Mouse (Mus musculus) liver, embryonic 16.5 days (tissue): Measurements from ENCODE around the gene AU021092. TPM values are rescaled to one million over a fixed set of nuclear protein-coding genes. Genes with fewer than 3 reads are reported as not detected.

Source experiments
- ATAC-seq: fragments of 200-750 bp; cut with Nextera tagmentation; 2 replicates; pipeline ENCODE4 v1.8.0; 2017; ENCODE audit warnings: low read depth, mild to moderate bottlenecking, moderate number of reproducible peaks, moderate library complexity
- H3K27ac ChIP-seq: fragments of 300-500 bp; sonication (generic); 2 replicates; pipeline ENCODE4 v1.5.1; 2014; ENCODE audit warnings: mild to moderate bottlenecking, low read length
- H3K27me3 ChIP-seq: fragments of 300-500 bp; sonication (generic); 2 replicates; pipeline ENCODE4 v1.6.1; 2014; ENCODE audit warnings: low read depth, low read length, mixed read lengths; ENCODE audit not compliant: control insufficient read depth, insufficient read depth
- H3K36me3 ChIP-seq: fragments of 300-500 bp; sonication (generic); 2 replicates; pipeline ENCODE4 v1.6.1; 2014; ENCODE audit warnings: mild to moderate bottlenecking; ENCODE audit not compliant: control insufficient read depth, insufficient read depth
- H3K4me1 ChIP-seq: fragments of 300-500 bp; sonication (generic); 2 replicates; pipeline ENCODE4 v1.6.1; 2014; ENCODE audit warnings: low read depth, low read length, mixed read lengths; ENCODE audit not compliant: control insufficient read depth
- H3K4me2 ChIP-seq: fragments of 300-500 bp; sonication (generic); 2 replicates; pipeline ENCODE4 v1.6.1; 2014; ENCODE audit warnings: low read depth, low read length, mixed read lengths
- H3K4me3 ChIP-seq: fragments of 300-500 bp; sonication (generic); 2 replicates; pipeline ENCODE4 v1.5.1; 2014; ENCODE audit warnings: low read depth, mild to moderate bottlenecking, low read length
- H3K9ac ChIP-seq: fragments of 300-500 bp; sonication (generic); 2 replicates; pipeline ENCODE4 v1.6.1; 2014; ENCODE audit warnings: low read depth, low read length
- H3K9me3 ChIP-seq: fragments of 300-500 bp; sonication (generic); replicated peaks from 2 replicates; pipeline ENCODE4 v1.6.1; 2016; ENCODE audit warnings: low read length; ENCODE audit not compliant: control insufficient read depth
- WGBS: fragments of 180-500 bp; shearing (Covaris S2); extraction: QIAGEN DNeasy Blood & Tissue Kit; methylation state at CpG from one replicate; pipeline ENCODE4 v1.1.7; 2014; ENCODE audit not compliant: insufficient replicate concordance; 5-methylcytosine and 5-hydroxymethylcytosine counted together
- polyA plus RNA-seq: library from polyadenylated mRNA; unstranded; fragments of >200 nt; fragmentation: Nextera tagmentation; extraction: Ambion mirVana; gene quantifications from 2 replicates; pipeline ENCODE4 v1.2.1, GENCODE M21; 2015

The AU021092 gene
- polyA plus RNA-seq, result 0.81 and 0.93 TPM in 2 replicates

- 54% methylated on average over 6 of the region's 6 CpGs for WGBS
- Histone ChIP-seq H3K4me1 (no peaks in the 10 kb centered on the region), H3K9ac (no peak within 1 kb of the TSS)
These were observed at the start of gene AU021092 for GRCm38 (mm10) chr16:5222140-5222539. TSS of gene AU021092 (minus strand) at chr16:5222299.

DNA sequence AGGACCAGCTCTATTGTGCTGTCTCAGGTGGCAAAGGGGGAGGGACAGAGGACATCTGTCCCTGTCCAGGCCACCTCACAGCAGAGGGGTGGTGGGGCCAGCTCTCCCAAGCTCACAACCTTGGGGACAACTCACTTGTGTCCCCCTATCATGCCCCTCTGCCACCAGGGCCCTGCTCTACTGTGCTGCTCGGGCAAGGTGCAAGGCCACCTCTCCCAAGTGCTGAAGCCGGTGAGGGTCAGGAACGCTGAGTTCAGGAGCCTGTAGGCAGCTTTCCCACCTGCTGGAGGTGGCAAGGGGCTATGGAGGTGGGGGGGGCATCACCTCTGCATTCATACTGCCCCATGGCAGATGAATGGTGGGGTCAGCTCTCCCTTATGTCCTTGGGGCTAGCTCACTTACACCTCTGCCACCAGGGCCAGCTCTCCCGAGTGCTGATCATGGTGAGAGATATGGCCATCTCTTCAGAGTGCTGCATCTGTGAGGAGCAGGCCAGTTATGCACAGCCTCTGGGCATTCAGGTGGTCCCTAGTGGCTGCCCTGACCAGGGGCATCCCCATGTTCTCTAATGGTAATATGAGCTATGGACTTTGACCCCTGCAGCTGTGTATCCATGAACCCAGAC, 49.4 kb upstream of the AU021092 start:
- no peaks in the 10 kb centered on the region for H3K36me3 ChIP-seq
- no peak overlapping the region for H3K27ac ChIP-seq
- WGBS, result 46% methylated on average over 4 of the region's 4 CpGs
- H3K27me3 ChIP-seq, result no peaks in the 10 kb centered on the region
- H3K4me2 ChIP-seq, result no peak overlapping the region
- ATAC-seq, result no peak
- H3K4me3 ChIP-seq, result no peak overlapping the region
- H3K9me3 ChIP-seq, result no peaks in the 10 kb centered on the region
- no peaks in the 10 kb centered on the region for H3K4me1 ChIP-seq
- H3K9ac ChIP-seq, result no peak overlapping the region

More at GRCm38 (mm10) chr16:5222140-5222539, at the start of gene AU021092:
- no peak for ATAC-seq
- no peak within 1 kb of the TSS for H3K4me3 ChIP-seq
- no peaks in the 10 kb centered on the region for H3K9me3 ChIP-seq
- H3K27ac ChIP-seq, result no peak within 1 kb of the TSS
- H3K4me2 ChIP-seq, result no peak within 1 kb of the TSS
- H3K36me3 ChIP-seq, result no peaks in the 10 kb centered on the region
- H3K27me3 ChIP-seq, result no peaks in the 10 kb centered on the region

DNA sequence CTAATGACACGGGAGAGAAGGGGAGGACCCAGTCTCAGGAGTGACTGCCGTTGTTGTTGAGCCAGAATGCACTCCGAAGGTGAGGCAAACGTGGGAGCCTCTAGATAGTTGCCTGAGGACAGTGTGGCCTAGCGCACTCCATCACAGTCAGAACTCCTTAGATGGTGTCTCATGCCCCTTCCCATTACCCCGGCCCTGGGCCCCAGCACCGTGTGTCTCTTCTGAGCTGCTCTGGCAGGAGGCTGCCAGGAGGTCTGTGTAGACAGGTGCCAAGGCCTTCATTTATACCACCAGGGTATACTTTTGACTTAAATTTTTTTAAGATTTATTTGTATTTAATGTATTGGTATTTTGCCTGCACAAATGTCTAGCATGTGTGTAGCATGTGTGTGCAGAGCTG, 41.8 kb upstream of the AU021092 start:
- Histone ChIP-seq H3K36me3 (no peaks in the 10 kb centered on the region), H3K4me1 (no peaks in the 10 kb centered on the region), H3K4me2 (no peak overlapping the region), H3K4me3 (no peak overlapping the region), H3K27ac (no peak overlapping the region), H3K9ac (no peak overlapping the region), H3K27me3 (no peaks in the 10 kb centered on the region), H3K9me3 (no peaks in the 10 kb centered on the region)
- 71% methylated on average over 7 of the region's 7 CpGs for WGBS
- no peak for ATAC-seq

GRCm38 (mm10) chr16:5263156-5263555, 41.1 kb upstream of the AU021092 start:
- no peaks in the 10 kb centered on the region for H3K9me3 ChIP-seq
- 79% methylated on average over 8 of the region's 8 CpGs for WGBS
- no peak overlapping the region for H3K27ac ChIP-seq
- no peak for ATAC-seq
- no peak overlapping the region for H3K4me3 ChIP-seq
- H3K36me3 ChIP-seq, result no peaks in the 10 kb centered on the region
- no peak overlapping the region for H3K9ac ChIP-seq
- H3K27me3 ChIP-seq, result no peaks in the 10 kb centered on the region
- no peak overlapping the region for H3K4me2 ChIP-seq
- no peaks in the 10 kb centered on the region for H3K4me1 ChIP-seq

GRCm38 (mm10) chr16:5255779-5256496, 33.8 kb upstream of the AU021092 start, which contains the start of gene Eef2kmt:
TSS of gene Eef2kmt (minus strand) at chr16:5255983.
- Histone ChIP-seq H3K4me2 (peak within 1 kb of the TSS; percentile 85), H3K27me3 (no peaks in the 10 kb centered on the region), H3K9me3 (no peaks in the 10 kb centered on the region), H3K36me3 (no peaks in the 10 kb centered on the region), H3K4me1 (peaks cover 18% of the 10 kb centered on the region), H3K27ac (peak within 1 kb of the TSS; percentile 35), H3K9ac (peak within 1 kb of the TSS; percentile 72), H3K4me3 (peak within 1 kb of the TSS; percentile 69)
- WGBS, result 1% methylated on average over 54 of the region's 57 CpGs
- ATAC-seq, result peak; percentile 95

GRCm38 (mm10) chr16:5255081-5255740, 33.1 kb upstream of the AU021092 start:
- WGBS, result 2% methylated on average over 27 of the region's 27 CpGs

GRCm38 (mm10) chr16:5254346-5255025, 32.4 kb upstream of the AU021092 start:
- Histone ChIP-seq H3K27me3 (no peaks in the 10 kb centered on the region), H3K36me3 (no peaks in the 10 kb centered on the region; the same call in 1 of the 2 replicates), H3K27ac (peak overlapping the region; percentile 35; the same call in 1 of the 2 replicates), H3K4me1 (peaks cover 18% of the 10 kb centered on the region), H3K9me3 (no peaks in the 10 kb centered on the region), H3K4me3 (peak overlapping the region; percentile 69), H3K9ac (peak overlapping the region; percentile 72), H3K4me2 (peak overlapping the region; percentile 85)
- peak; percentile 60 for ATAC-seq
- WGBS, result 2% methylated on average over 15 of the region's 15 CpGs

More at GRCm38 (mm10) chr16:5255081-5255740, 33.1 kb upstream of the AU021092 start:
- peak overlapping the region; percentile 69 for H3K4me3 ChIP-seq
- H3K9me3 ChIP-seq, result no peaks in the 10 kb centered on the region
- no peaks in the 10 kb centered on the region for H3K27me3 ChIP-seq
- peak overlapping the region; percentile 35 for H3K27ac ChIP-seq
- H3K4me1 ChIP-seq, result peaks cover 18% of the 10 kb centered on the region
- H3K9ac ChIP-seq, result peak overlapping the region; percentile 72
- no peaks in the 10 kb centered on the region for H3K36me3 ChIP-seq
- no peak for ATAC-seq
- H3K4me2 ChIP-seq, result peak overlapping the region; percentile 85

DNA sequence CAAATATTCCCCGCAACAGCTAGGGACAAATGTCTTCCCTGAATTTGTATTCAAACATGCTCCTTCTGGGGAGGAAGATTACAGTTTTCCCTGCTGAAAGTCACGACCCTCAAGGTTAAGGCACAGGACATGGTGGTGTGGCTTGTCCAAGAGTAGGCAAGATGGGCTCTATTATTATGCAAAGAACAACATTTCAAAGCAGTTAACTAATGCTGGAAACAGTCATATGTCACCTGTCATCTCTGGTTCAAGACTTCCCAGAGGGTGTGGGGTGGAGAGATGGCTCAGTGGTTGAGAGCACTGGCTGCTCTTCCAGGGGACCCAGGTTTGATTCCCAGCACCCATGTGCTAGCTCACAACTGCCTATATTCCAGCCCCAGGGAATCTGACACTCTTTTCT, 30.2 kb upstream of the AU021092 start:
- H3K9me3 ChIP-seq, result no peaks in the 10 kb centered on the region
- no peaks in the 10 kb centered on the region; the same call in 1 of the 2 replicates for H3K36me3 ChIP-seq
- no peak for ATAC-seq
- no peak overlapping the region for H3K4me3 ChIP-seq
- no peak overlapping the region for H3K27ac ChIP-seq
- peaks cover 18% of the 10 kb centered on the region for H3K4me1 ChIP-seq
- H3K9ac ChIP-seq, result no peak overlapping the region
- no peak overlapping the region for H3K4me2 ChIP-seq
- no peaks in the 10 kb centered on the region for H3K27me3 ChIP-seq
- 76% methylated on average over 2 of the region's 2 CpGs for WGBS
